Mouse (Mus musculus) CH12.LX (cell line): ENCODE results near the gene Zfp329. TPM values are rescaled to one million over a fixed set of nuclear protein-coding genes. Genes with fewer than 3 reads are reported as not detected.
A peak's percentile ranks its signal among the peaks of the same experiment; 100 is the strongest.

Experiments
- DNase-seq: peaks from one replicate; pipeline ENCODE4 v3.0.0-alpha.2; 2013; ENCODE audit errors: extremely low read depth
- H3K27ac ChIP-seq: 2 replicates; pipeline ENCODE4 v1.5.1; 2012; ENCODE audit warnings: low read depth, mild to moderate bottlenecking, control low read depth, moderate library complexity; ENCODE audit not compliant: insufficient read depth
- H3K27me3 ChIP-seq: replicated peaks from 2 replicates; pipeline ENCODE3; 2012; ENCODE audit warnings: inconsistent platforms
- H3K36me3 ChIP-seq, 2 experiments: replicated peaks in 1 of 2; 2 replicates each; pipeline versions ENCODE3 to v1.6.1; 2012; ENCODE audit warnings: inconsistent platforms in 1 of 2, low read length in 1 of 2, mild to moderate bottlenecking in 1 of 2, mixed read lengths in 1 of 2, moderate library complexity in 1 of 2; ENCODE audit not compliant: control insufficient read depth in 1 of 2, insufficient read depth in 1 of 2
- H3K4me1 ChIP-seq, 2 experiments: 2 replicates each; pipeline ENCODE4 v1.6.1; 2012; ENCODE audit warnings: inconsistent platforms in 1 of 2, moderate library complexity in 1 of 2; ENCODE audit not compliant: insufficient read depth in 2 of 2, control insufficient read depth in 1 of 2
- H3K4me2 ChIP-seq: 2 replicates; pipeline ENCODE4 v1.6.1; 2012; ENCODE audit warnings: low read depth, mild to moderate bottlenecking, control low read depth; ENCODE audit not compliant: poor library complexity, insufficient read depth, severe bottlenecking
- H3K4me3 ChIP-seq, 3 experiments: fragments of 150-350 bp in 1 of 3; sonication (generic) in 1 of 3; replicated peaks in 1 of 3; 2 replicates each; pipeline versions ENCODE3 to v1.5.1; 2011 to 2012; ENCODE audit warnings: low read depth in 2 of 3, low read length in 2 of 3, mild to moderate bottlenecking in 2 of 3, moderate library complexity in 2 of 3, control low read depth in 1 of 3, improper control_type of control experiment in 1 of 3, inconsistent platforms in 1 of 3, mixed read lengths in 1 of 3; ENCODE audit not compliant: poor library complexity in 1 of 3
- H3K79me2 ChIP-seq: replicated peaks from 2 replicates; pipeline ENCODE4 v1.6.1; 2012; ENCODE audit warnings: mild to moderate bottlenecking, moderate library complexity; ENCODE audit not compliant: control insufficient read depth, poor library complexity, insufficient read depth, severe bottlenecking; ENCODE audit errors: extremely low read depth
- H3K9ac ChIP-seq: 2 replicates; pipeline ENCODE4 v1.6.1; 2012; ENCODE audit warnings: low read depth, mild to moderate bottlenecking, control low read depth, moderate library complexity; ENCODE audit not compliant: insufficient read depth
- H3K9me3 ChIP-seq: replicated peaks from 2 replicates; pipeline ENCODE3; 2012; ENCODE audit warnings: low read length, inconsistent platforms, mixed read lengths
- BHLHE40 ChIP-seq: IDR thresholded peaks from 2 replicates; pipeline ENCODE4 v1.6.1; 2011; ENCODE audit warnings: mild to moderate bottlenecking, low read depth, low read length, improper control_type of control experiment
- CHD1 ChIP-seq: IDR thresholded peaks from 2 replicates; pipeline ENCODE4 v1.6.1; 2012; ENCODE audit warnings: low read depth, low read length, improper control_type of control experiment, inconsistent platforms
- CHD2 ChIP-seq: IDR thresholded peaks from 2 replicates; pipeline ENCODE4 v1.6.1; 2011; ENCODE audit warnings: low read length, improper control_type of control experiment
- CTCF ChIP-seq, 2 experiments: IDR thresholded peaks in 1 of 2; conservative IDR thresholded peaks in 1 of 2; 2 replicates each; pipeline ENCODE4 v1.5.1; 2011 to 2012; ENCODE audit warnings: low read depth in 2 of 2, low read length in 2 of 2, improper control_type of control experiment in 1 of 2, inconsistent platforms in 1 of 2, mild to moderate bottlenecking in 1 of 2, moderate library complexity in 1 of 2
- E2F4 ChIP-seq: IDR thresholded peaks from 2 replicates; pipeline ENCODE4 v1.6.1; 2011; ENCODE audit warnings: low read depth, low read length, improper control_type of control experiment; ENCODE audit not compliant: insufficient replicate concordance
- ELF1 ChIP-seq: IDR thresholded peaks from 2 replicates; pipeline ENCODE4 v1.6.1; 2014; ENCODE audit warnings: low read depth, mild to moderate bottlenecking, inconsistent platforms, low read length, improper control_type of control experiment
- EP300 ChIP-seq: IDR thresholded peaks from 2 replicates; pipeline ENCODE4 v1.6.1; 2011; ENCODE audit warnings: low read length, improper control_type of control experiment
- ETS1 ChIP-seq: conservative IDR thresholded peaks from 2 replicates; pipeline ENCODE4 v1.6.1; 2012; ENCODE audit warnings: low read depth, mild to moderate bottlenecking, inconsistent platforms, low read length, improper control_type of control experiment, moderate library complexity
- IRF4 ChIP-seq: IDR thresholded peaks from 2 replicates; pipeline ENCODE4 v1.6.1; 2014; ENCODE audit warnings: low read depth, mild to moderate bottlenecking, inconsistent platforms, low read length, improper control_type of control experiment
- JUND ChIP-seq: conservative IDR thresholded peaks from 2 replicates; pipeline ENCODE4 v1.6.1; 2011; ENCODE audit warnings: low read depth, low read length, improper control_type of control experiment
- KAT2A ChIP-seq: IDR thresholded peaks from 2 replicates; pipeline ENCODE4 v1.6.1; 2012; ENCODE audit warnings: low read length, improper control_type of control experiment, inconsistent platforms; ENCODE audit not compliant: insufficient replicate concordance
- MAFK ChIP-seq: IDR thresholded peaks from 2 replicates; pipeline ENCODE4 v1.6.1; 2011; ENCODE audit warnings: low read length, improper control_type of control experiment; ENCODE audit not compliant: insufficient replicate concordance
- MAX ChIP-seq: IDR thresholded peaks from 2 replicates; pipeline ENCODE4 v1.6.1; 2011; ENCODE audit warnings: low read length, improper control_type of control experiment
- MEF2A ChIP-seq: IDR thresholded peaks from 2 replicates; pipeline ENCODE4 v1.6.1; 2014; ENCODE audit warnings: low read depth, mild to moderate bottlenecking, inconsistent platforms, low read length, improper control_type of control experiment, borderline replicate concordance
- MXI1 ChIP-seq: IDR thresholded peaks from 2 replicates; pipeline ENCODE4 v1.6.1; 2011; ENCODE audit warnings: mild to moderate bottlenecking, low read depth, low read length, improper control_type of control experiment
- NELFE ChIP-seq: IDR thresholded peaks from 2 replicates; pipeline ENCODE4 v1.6.1; 2011; ENCODE audit warnings: low read depth, low read length, improper control_type of control experiment
- NRF1 ChIP-seq: IDR thresholded peaks from 2 replicates; pipeline ENCODE4 v1.6.1; 2014; ENCODE audit warnings: low read depth, mild to moderate bottlenecking, inconsistent platforms, low read length, improper control_type of control experiment, moderate library complexity
- PAX5 ChIP-seq: IDR thresholded peaks from 2 replicates; pipeline ENCODE4 v1.6.1; 2012; ENCODE audit warnings: low read length, inconsistent platforms, mixed read lengths
- POLR2A ChIP-seq: IDR thresholded peaks from 2 replicates; pipeline ENCODE4 v1.6.1; 2011; ENCODE audit warnings: low read depth, mild to moderate bottlenecking, improper control_type of control experiment, low read length
- POLR2AphosphoS2 ChIP-seq: IDR thresholded peaks from 2 replicates; pipeline ENCODE4 v1.6.1; 2011; ENCODE audit warnings: low read depth, low read length, improper control_type of control experiment
- RAD21 ChIP-seq: IDR thresholded peaks from 2 replicates; pipeline ENCODE4 v1.6.1; 2011; ENCODE audit warnings: low read depth, mild to moderate bottlenecking, low read length, improper control_type of control experiment, moderate library complexity
- RCOR1 ChIP-seq: conservative IDR thresholded peaks from 2 replicates; pipeline ENCODE4 v1.6.1; 2012; ENCODE audit warnings: low read depth, mild to moderate bottlenecking, inconsistent platforms, low read length, improper control_type of control experiment
- SIN3A ChIP-seq: IDR thresholded peaks from 2 replicates; pipeline ENCODE4 v1.6.1; 2012; ENCODE audit warnings: low read length, improper control_type of control experiment, inconsistent platforms
- SMC3 ChIP-seq: IDR thresholded peaks from 2 replicates; pipeline ENCODE4 v1.6.1; 2011; ENCODE audit warnings: low read depth, low read length, improper control_type of control experiment
- TBP ChIP-seq: conservative IDR thresholded peaks from 2 replicates; pipeline ENCODE4 v1.6.1; 2011; ENCODE audit warnings: low read depth, low read length, improper control_type of control experiment
- TCF12 ChIP-seq: IDR thresholded peaks from 2 replicates; pipeline ENCODE4 v1.6.1; 2014; ENCODE audit warnings: low read depth, mild to moderate bottlenecking, inconsistent platforms, low read length, improper control_type of control experiment
- UBTF ChIP-seq: IDR thresholded peaks from 2 replicates; pipeline ENCODE4 v1.6.1; 2012; ENCODE audit warnings: low read depth, mild to moderate bottlenecking, inconsistent platforms, low read length, improper control_type of control experiment, moderate library complexity
- USF1 ChIP-seq: IDR thresholded peaks from 2 replicates; pipeline ENCODE4 v1.6.1; 2014; ENCODE audit warnings: low read depth, mild to moderate bottlenecking, inconsistent platforms, low read length, improper control_type of control experiment
- USF2 ChIP-seq: conservative IDR thresholded peaks from 2 replicates; pipeline ENCODE4 v1.6.1; 2011; ENCODE audit warnings: low read depth, low read length, improper control_type of control experiment
- ZC3H11A ChIP-seq: IDR thresholded peaks from 2 replicates; pipeline ENCODE4 v1.6.1; 2012; ENCODE audit warnings: low read depth, mild to moderate bottlenecking, inconsistent platforms, low read length, improper control_type of control experiment
- ZKSCAN1 ChIP-seq: IDR thresholded peaks from 2 replicates; pipeline ENCODE4 v1.6.1; 2012; ENCODE audit warnings: low read depth, inconsistent platforms, low read length, improper control_type of control experiment, borderline replicate concordance
- ZMIZ1 ChIP-seq: IDR thresholded peaks from 2 replicates; pipeline ENCODE4 v1.6.1; 2012; ENCODE audit warnings: low read depth, mild to moderate bottlenecking, inconsistent platforms, low read length, improper control_type of control experiment
- ZNF384 ChIP-seq: IDR thresholded peaks from 2 replicates; pipeline ENCODE4 v1.6.1; 2012; ENCODE audit warnings: low read depth, low read length, improper control_type of control experiment, inconsistent platforms
- dilution Hi-C: fragments of 300-500 bp; cut with MboI; formaldehyde crosslinking; loops from 2 replicates; pipeline ENCODE4 v1.14.3; 2020; ENCODE audit warnings: low sequenced_read_pairs; ENCODE audit not compliant: extremely low pct_unique_long_range_greater_than_20kb, extremely low pct_ligation_motif_present
- in situ Hi-C: fragments of 300-500 bp; cut with MboI; formaldehyde crosslinking; loops from 3 replicates; pipeline ENCODE4 v1.14.3; 2019; ENCODE audit warnings: low sequenced_read_pairs, low pct_ligation_motif_present, low pct_unique_long_range_greater_than_20kb, mixed read lengths
- polyA plus RNA-seq: library from polyadenylated mRNA; unstranded; fragments of >175 nt; gene quantifications from 2 replicates; pipeline ENCODE4 v1.2.1, GENCODE M21; 2012; ENCODE audit warnings: low read depth; ENCODE audit not compliant: insufficient read length
- total RNA-seq, 2 experiments: library from RNA; depleted of rRNA; stranded (reverse); fragments of 300-350 nt in 1 of 2; fragments of >200 nt in 1 of 2; gene quantifications; 2 replicates each; pipeline ENCODE4 v1.2.3; 2012 to 2014

Zfp329 gene
- total and polyA plus RNA-seq, 3 experiments = 3.9 to 4.5 (median 4.5) TPM

- H3K4me3 ChIP-seq = no peak overlapping the region
- no peak for TF ChIP-seq CHD1
- TF ChIP-seq SIN3A = no peak
- TF ChIP-seq EP300 = no peak
- no peak for TF ChIP-seq UBTF
- no peak for TF ChIP-seq E2F4
- no peak for TF ChIP-seq BHLHE40
- no peak for TF ChIP-seq ELF1
- no peak for TF ChIP-seq POLR2A
- no peak for TF ChIP-seq KAT2A
- TF ChIP-seq JUND = no peak
- H3K9me3 ChIP-seq = no peaks in the 10 kb centered on the region
- no peak for DNase-seq
- in situ Hi-C loops (no loop called here), dilution Hi-C loops (no loop called here)
- no peaks in the 10 kb centered on the region for H3K4me1 ChIP-seq
- H3K36me3 ChIP-seq = no peaks in the 10 kb centered on the region
- no peak overlapping the region for H3K4me2 ChIP-seq
- H3K27ac ChIP-seq = no peak overlapping the region
- H3K79me2 ChIP-seq = no peaks in the 10 kb centered on the region
- H3K9ac ChIP-seq = no peak overlapping the region
- peaks cover 69% of the 10 kb centered on the region for H3K27me3 ChIP-seq
Observed at GRCm38 (mm10) chr7:12787333-12787732, 31.3 kb downstream of the Zfp329 start.

GRCm38 (mm10) chr7:12780151-12780830 is 38.4 kb downstream of the Zfp329 start:
- in situ Hi-C loops (no loop called here), dilution Hi-C loops (no loop called here)
- H3K27ac ChIP-seq = no peak overlapping the region
- H3K4me2 ChIP-seq = peak overlapping the region; percentile 73
- H3K36me3 ChIP-seq = no peaks in the 10 kb centered on the region
- H3K4me3 ChIP-seq = peak overlapping the region; percentile 57 to 66 (median 65)
- no peaks in the 10 kb centered on the region for H3K9me3 ChIP-seq
- no peaks in the 10 kb centered on the region for H3K79me2 ChIP-seq
- H3K27me3 ChIP-seq = peaks cover 71% of the 10 kb centered on the region
- H3K9ac ChIP-seq = peak overlapping the region; percentile 33
- peak; percentile 75 for DNase-seq
- peaks cover 5 to 8% of the 10 kb centered on the region in 2 experiments; a peak in 3 of 4 replicates for H3K4me1 ChIP-seq
- TF ChIP-seq MAFK (no peak), POLR2A (peak; percentile 43; the same call in 1 of the 2 replicates), RAD21 (no peak), ETS1 (no peak), CHD2 (no peak), SIN3A (peak; percentile 37; the same call in 1 of the 2 replicates), SMC3 (no peak), USF1 (peak; percentile 71), E2F4 (no peak), NRF1 (peak; percentile 94), POLR2AphosphoS2 (no peak), RCOR1 (no peak), USF2 (no peak; the same call in 1 of the 2 replicates), CTCF (conservative IDR thresholded peaks at IDR 0.05 in 1 of 2, IDR thresholded peaks at IDR 0.05 in 1 of 2; ENCODE audit: low read depth in 2 of 2, low read length in 2 of 2) (no peak), MEF2A (no peak), KAT2A (no peak), ZMIZ1 (no peak), MAX (peak; percentile 88; the same call in 1 of the 2 replicates), TCF12 (no peak), IRF4 (no peak), TBP (no peak), ZKSCAN1 (no peak), ZC3H11A (no peak), ELF1 (no peak), MXI1 (peak; percentile 90), PAX5 (no peak), NELFE (no peak), ZNF384 (no peak)
